Mouse (Mus musculus) ES-E14 (cell line): Measurements from ENCODE around the gene Ifna4. TPM values are rescaled to one million over a fixed set of nuclear protein-coding genes. Genes with fewer than 3 reads are reported as not detected.

ENCODE experiments used
- DNase-seq: peaks from one replicate; pipeline ENCODE4 v3.0.0-alpha.2; 2013; ENCODE audit warnings: low read depth, low spot score
- H3K27ac ChIP-seq: 2 replicates; pipeline ENCODE4 v1.5.1; 2012; ENCODE audit warnings: low read depth, mild to moderate bottlenecking, low read length, moderate library complexity, mixed read lengths; ENCODE audit not compliant: poor library complexity, insufficient read depth, severe bottlenecking
- H3K36me3 ChIP-seq: 2 replicates; pipeline ENCODE4 v1.6.1; 2012; ENCODE audit warnings: mild to moderate bottlenecking, low read length, moderate library complexity, mixed read lengths; ENCODE audit not compliant: control insufficient read depth, poor library complexity, insufficient read depth, severe bottlenecking
- H3K4me1 ChIP-seq, 2 experiments: fragments of 150-350 bp in 1 of 2; sonication (generic) in 1 of 2; 2 replicates each; pipeline ENCODE4 v1.6.1; 2012; ENCODE audit warnings: low read length in 2 of 2, mild to moderate bottlenecking in 1 of 2, mixed read lengths in 1 of 2; ENCODE audit not compliant: control insufficient read depth in 2 of 2, insufficient read depth in 2 of 2, poor library complexity in 1 of 2
- H3K4me3 ChIP-seq, 2 experiments: fragments of 150-350 bp in 1 of 2; sonication (generic) in 1 of 2; 2 replicates each; pipeline ENCODE4 v1.5.1; 2012; ENCODE audit warnings: low read length in 2 of 2, low read depth in 1 of 2, mild to moderate bottlenecking in 1 of 2, mixed read lengths in 1 of 2; ENCODE audit not compliant: insufficient read depth in 1 of 2, poor library complexity in 1 of 2, severe bottlenecking in 1 of 2
- H3K9ac ChIP-seq: 2 replicates; pipeline ENCODE4 v1.6.1; 2012; ENCODE audit warnings: low read depth, mild to moderate bottlenecking, low read length, mixed read lengths; ENCODE audit not compliant: poor library complexity, insufficient read depth, severe bottlenecking
- H3K9me3 ChIP-seq: fragments of 150-350 bp; sonication (generic); 2 replicates; pipeline ENCODE4 v1.6.1; 2012; ENCODE audit warnings: low read depth, mild to moderate bottlenecking, low read length; ENCODE audit not compliant: control insufficient read depth, insufficient read depth
- CHD2 ChIP-seq: IDR thresholded peaks from 2 replicates; pipeline ENCODE4 v1.6.1; 2014; ENCODE audit warnings: mild to moderate bottlenecking, low read depth, low read length, inconsistent platforms
- HCFC1 ChIP-seq: IDR thresholded peaks from 2 replicates; pipeline ENCODE4 v1.6.1; 2012; ENCODE audit warnings: low read length, inconsistent platforms, borderline replicate concordance; ENCODE audit not compliant: insufficient read depth
- MAFK ChIP-seq: IDR thresholded peaks from 2 replicates; pipeline ENCODE4 v1.6.1; 2014; ENCODE audit warnings: mild to moderate bottlenecking, low read depth, low read length, inconsistent platforms; ENCODE audit not compliant: insufficient read depth
- ZC3H11A ChIP-seq: IDR thresholded peaks from 2 replicates; pipeline ENCODE4 v1.6.1; 2012; ENCODE audit warnings: low read depth, mild to moderate bottlenecking, inconsistent platforms, low read length, borderline replicate concordance
- ZNF384 ChIP-seq: IDR thresholded peaks from 2 replicates; pipeline ENCODE4 v1.6.1; 2012; ENCODE audit warnings: low read depth, low read length, inconsistent platforms
- in situ Hi-C, 2 experiments: fragments of 600-800 bp; cut with MboI; formaldehyde crosslinking; loops; one replicate each; pipeline ENCODE4 v1.15.1; 2025; ENCODE audit warnings: low sequenced_read_pairs in 2 of 2, inconsistent platforms in 1 of 2; ENCODE audit not compliant: unreplicated experiment in 2 of 2
- total RNA-seq: library from RNA; depleted of rRNA; stranded (reverse); fragments of 300-350 nt; gene quantifications from 2 replicates; pipeline ENCODE4 v1.2.3, GENCODE M21; 2012

Gene Ifna4
- total RNA-seq, 1 experiment: not detected

DNA sequence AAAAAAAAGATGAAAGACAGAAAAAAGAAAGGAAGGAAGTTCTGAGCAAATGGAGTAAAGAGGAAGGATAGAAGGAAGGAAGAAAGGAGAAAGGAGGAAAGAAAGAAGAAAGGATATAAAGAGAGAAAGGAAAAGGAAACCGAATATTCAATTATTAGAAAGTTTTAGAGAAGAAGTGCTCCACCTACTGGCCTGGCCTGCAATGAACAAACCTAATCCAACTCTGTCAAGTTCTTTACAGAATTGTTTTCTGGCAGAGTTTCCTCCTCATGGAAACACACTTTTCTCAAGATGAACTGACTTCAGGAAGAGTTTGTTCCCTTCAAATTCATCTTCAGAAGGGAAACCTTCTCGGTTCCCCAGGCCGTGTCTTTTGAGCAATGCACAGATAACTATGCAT is 2.8 kb upstream of the Ifna4 start:
- in situ Hi-C loops: no loop called here
- Histone ChIP-seq H3K9ac (no peak overlapping the region), H3K4me3 (no peak overlapping the region), H3K36me3 (no peaks in the 10 kb centered on the region), H3K4me1 (no peaks in the 10 kb centered on the region), H3K27ac (no peak overlapping the region), H3K9me3 (no peaks in the 10 kb centered on the region)
- no peak for DNase-seq
- TF ChIP-seq ZC3H11A (no peak), ZNF384 (no peak), MAFK (no peak), HCFC1 (no peak)

DNA sequence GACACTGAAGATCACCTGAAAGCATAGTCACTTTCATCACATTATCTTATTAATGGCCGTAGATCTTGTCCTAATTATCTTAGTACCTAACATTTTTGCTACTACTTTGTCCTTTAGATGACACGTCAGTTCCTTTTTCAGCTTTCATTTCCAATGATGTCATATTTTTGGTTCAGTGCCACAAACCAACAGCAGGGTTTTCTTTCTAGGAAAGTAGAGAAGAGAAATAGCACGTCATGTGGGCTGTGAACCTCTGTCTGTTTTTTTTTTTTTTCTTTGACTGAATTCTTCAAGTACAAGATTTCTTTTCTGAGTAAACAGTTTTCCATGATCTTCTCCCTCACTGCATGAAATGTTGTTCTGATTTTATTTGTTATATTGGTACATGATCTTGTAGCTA is 1.6 kb upstream of the Ifna4 start:
- H3K9me3 ChIP-seq: no peaks in the 10 kb centered on the region
- TF ChIP-seq MAFK (no peak), ZC3H11A (no peak), HCFC1 (no peak), CHD2 (no peak), ZNF384 (no peak)
- no peak overlapping the region for H3K4me3 ChIP-seq
- no peaks in the 10 kb centered on the region for H3K36me3 ChIP-seq
- H3K9ac ChIP-seq: no peak overlapping the region
- no peak overlapping the region for H3K27ac ChIP-seq
- DNase-seq: no peak
- in situ Hi-C loops: no loop called here
- H3K4me1 ChIP-seq: no peaks in the 10 kb centered on the region

DNA sequence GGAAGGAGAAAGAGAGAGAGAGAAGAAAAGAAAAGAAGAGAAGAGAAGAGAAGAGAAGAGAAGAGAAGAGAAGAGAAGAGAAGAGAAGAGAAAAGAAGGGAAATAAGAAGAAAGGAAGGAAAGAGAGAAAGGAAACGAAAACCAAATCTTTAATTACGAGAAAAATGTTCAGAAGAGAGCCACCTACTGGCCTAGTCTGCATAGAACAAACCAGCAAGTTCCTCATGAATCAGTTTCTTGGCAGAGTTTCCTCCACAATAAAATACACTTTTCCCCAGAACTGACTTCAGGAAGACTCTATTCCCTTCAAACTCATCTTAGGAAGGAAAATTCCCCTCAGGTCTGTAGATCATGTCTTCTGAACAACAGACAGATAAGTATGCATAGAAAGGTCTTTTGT is 3.7 kb downstream of the Ifna4 start:
- no peak for DNase-seq
- in situ Hi-C loops: no loop called here
- H3K9ac ChIP-seq: no peak overlapping the region
- TF ChIP-seq ZNF384 (no peak), CHD2 (no peak), HCFC1 (no peak), MAFK (no peak), ZC3H11A (no peak)
- H3K27ac ChIP-seq: no peak overlapping the region
- no peaks in the 10 kb centered on the region for H3K9me3 ChIP-seq
- no peak overlapping the region for H3K4me3 ChIP-seq
- H3K36me3 ChIP-seq: no peaks in the 10 kb centered on the region
- H3K4me1 ChIP-seq: no peaks in the 10 kb centered on the region

DNA sequence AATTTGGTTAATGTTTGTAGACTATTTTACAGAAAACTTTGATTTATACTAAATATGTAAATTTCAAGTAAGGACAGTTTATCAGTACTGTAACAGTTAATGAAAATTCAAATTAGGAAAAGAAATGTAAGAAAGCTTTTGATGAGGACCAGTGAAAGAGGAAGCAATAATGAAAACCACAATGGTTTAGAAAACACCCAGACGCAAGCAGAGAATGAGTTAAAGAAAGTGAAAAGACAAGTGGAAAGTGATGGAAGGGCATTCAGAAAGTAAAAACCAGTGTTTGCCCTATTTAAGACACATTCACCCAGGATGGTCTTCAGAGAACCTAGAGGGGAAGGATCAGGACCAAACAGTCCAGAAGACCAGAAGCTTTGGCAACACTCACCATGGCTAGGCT is 8.0 kb downstream of the Ifna4 start, which contains the start of gene Ifna1:
Ifna1 (plus strand) TSS at position 390 of the 400 bp plus-strand sequence.
- H3K27ac ChIP-seq: no peak within 1 kb of the TSS
- DNase-seq: no peak
- H3K36me3 ChIP-seq: no peaks in the 10 kb centered on the region
- H3K9ac ChIP-seq: no peak within 1 kb of the TSS
- H3K4me1 ChIP-seq: no peaks in the 10 kb centered on the region
- TF ChIP-seq ZC3H11A: no peak
- no peak for TF ChIP-seq ZNF384
- TF ChIP-seq HCFC1: no peak
- TF ChIP-seq MAFK: no peak
- TF ChIP-seq CHD2: no peak
- in situ Hi-C loops: no loop called here
- H3K4me3 ChIP-seq: no peak within 1 kb of the TSS
- no peaks in the 10 kb centered on the region for H3K9me3 ChIP-seq

DNA sequence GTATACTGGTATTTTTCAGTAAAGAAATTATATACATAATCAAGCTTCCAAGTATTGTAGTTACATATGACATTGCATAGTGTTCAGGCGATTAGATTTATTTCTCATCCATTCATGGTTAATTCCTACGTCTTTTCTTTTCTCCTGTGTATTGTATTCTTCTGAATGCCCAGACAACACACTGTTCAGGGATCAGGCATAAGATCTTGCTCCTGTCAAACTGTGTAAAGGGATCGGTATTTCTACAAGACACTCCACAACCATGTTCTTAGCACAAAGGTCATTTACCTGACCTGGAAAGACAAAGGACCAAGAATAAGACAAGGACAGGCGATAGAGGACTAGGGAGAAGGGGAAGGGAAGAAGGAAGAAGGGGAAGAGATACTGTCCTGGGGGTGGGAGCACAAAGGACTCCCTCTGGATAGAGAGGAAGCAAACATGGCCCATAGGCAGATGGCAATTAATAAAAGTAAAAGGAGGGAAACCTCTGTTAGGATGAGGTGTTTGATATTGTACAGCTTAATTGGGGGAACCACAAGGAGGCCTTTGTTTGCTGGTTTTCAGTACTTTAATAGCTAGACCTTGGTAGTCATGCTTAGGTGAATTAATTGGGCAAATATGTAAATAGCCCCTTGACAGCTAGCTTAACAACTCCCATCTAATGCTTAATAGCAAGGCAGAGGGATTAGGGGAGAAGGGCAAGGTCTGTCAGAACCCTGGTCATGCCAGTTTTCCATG is 9.5 kb downstream of the Ifna4 start:
- H3K36me3 ChIP-seq: no peaks in the 10 kb centered on the region
- H3K9me3 ChIP-seq: no peaks in the 10 kb centered on the region
- H3K4me1 ChIP-seq: no peaks in the 10 kb centered on the region
- H3K4me3 ChIP-seq: no peak overlapping the region
- no peak overlapping the region for H3K27ac ChIP-seq
- TF ChIP-seq HCFC1: no peak
- no peak for TF ChIP-seq ZC3H11A
- TF ChIP-seq CHD2: no peak
- TF ChIP-seq ZNF384: no peak
- H3K9ac ChIP-seq: no peak overlapping the region
- in situ Hi-C loops: no loop called here
- no peak for DNase-seq
